Mouse (Mus musculus): ENCODE data around the gene Kcnd1. TPM values are rescaled to one million over a fixed set of nuclear protein-coding genes. Genes with fewer than 3 reads are reported as not detected.
"Not testable (repeated sequence)": the region's sequence is repeated elsewhere in the genome, so short reads cannot be mapped to it uniquely, and the experiment has no call there.

Gene Kcnd1
- polyA plus RNA-seq, 1 experiment from 2014 or later: 0.84 TPM

GRCm38 (mm10) chrX:7789542-7790136 is 32.5 kb upstream of the Kcnd1 start, which contains the start of gene Gripap1:
Gene Gripap1, plus strand, starts transcription at chrX:7789765.
- peak within 1 kb of the TSS; percentile 49; the same call in 1 of the 2 replicates for H3K27ac ChIP-seq (ENCODE audit: low read depth, low read length)

GRCm38 (mm10) chrX:7790309-7790708 is 31.8 kb upstream of the Kcnd1 start:
- DNase-seq (ENCODE audit: low spot score) (no peak), ATAC-seq (replicated peaks; ENCODE audit: low FRiP score) (0 out of 2 replicates have a peak, but pooled peaks have one; percentile 21)
- no peaks in the 10 kb centered on the region for H3K4me1 ChIP-seq (replicated peaks; ENCODE audit: control insufficient read depth, insufficient read depth, low read length)
- no peaks in the 10 kb centered on the region for H3K9me3 ChIP-seq (ENCODE audit: control insufficient read depth, low read length)
- 16% methylated on average over 5 of the region's 5 CpGs for WGBS
- H3K9ac ChIP-seq (ENCODE audit: low read depth, low read length): peak overlapping the region; percentile 70
- H3K27me3 ChIP-seq (replicated peaks; ENCODE audit: control insufficient read depth, insufficient read depth, low read length): no peaks in the 10 kb centered on the region
- H3K4me2 ChIP-seq: peak overlapping the region; percentile 72
- H3K4me3 ChIP-seq (ENCODE audit: low read depth, low read length): peak overlapping the region; percentile 65
- H3K36me3 ChIP-seq (ENCODE audit: control insufficient read depth, insufficient read depth, low read length): no peaks in the 10 kb centered on the region
- H3K27ac ChIP-seq (ENCODE audit: low read depth, low read length): peak overlapping the region; percentile 49; the same call in 1 of the 2 replicates

More at GRCm38 (mm10) chrX:7789542-7790136, 32.5 kb upstream of the Kcnd1 start, which contains the start of gene Gripap1:
- Histone ChIP-seq H3K27me3 (replicated peaks; ENCODE audit: control insufficient read depth, insufficient read depth, low read length) (no peaks in the 10 kb centered on the region), H3K4me3 (ENCODE audit: low read depth, low read length) (peak within 1 kb of the TSS; percentile 65), H3K36me3 (ENCODE audit: control insufficient read depth, insufficient read depth, low read length) (no peaks in the 10 kb centered on the region), H3K4me1 (replicated peaks; ENCODE audit: control insufficient read depth, insufficient read depth, low read length) (no peaks in the 10 kb centered on the region), H3K9me3 (ENCODE audit: control insufficient read depth, low read length) (no peaks in the 10 kb centered on the region), H3K9ac (ENCODE audit: low read depth, low read length) (peak within 1 kb of the TSS; percentile 70), H3K4me2 (peak within 1 kb of the TSS; percentile 72)
- DNase-seq (ENCODE audit: low spot score) (peak; percentile 62), ATAC-seq (replicated peaks; ENCODE audit: low FRiP score) (peak; percentile 83)
- whole genome bisulfite sequencing: 15% methylated on average over 24 of the region's 24 CpGs

DNA sequence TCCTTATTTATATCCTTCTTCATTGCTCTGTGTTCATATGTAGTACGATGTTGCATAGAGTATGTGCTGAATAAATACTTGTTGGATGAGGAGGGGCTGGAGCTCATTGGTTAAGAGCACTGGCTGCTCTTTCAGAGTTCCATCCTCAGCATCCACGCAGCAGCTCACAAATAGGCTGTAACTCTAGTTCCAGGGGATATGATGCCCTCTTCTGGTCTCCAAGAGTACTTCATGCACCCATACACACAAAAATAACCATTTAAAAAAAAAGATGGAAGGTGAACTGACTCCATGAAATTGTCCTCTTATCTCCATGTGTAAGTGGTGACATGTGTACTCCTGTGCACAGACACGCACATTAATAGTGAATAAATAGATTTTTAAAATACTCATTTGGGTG is 28.7 kb upstream of the Kcnd1 start:
- Histone ChIP-seq H3K9ac (ENCODE audit: low read depth, low read length) (no peak overlapping the region), H3K4me1 (replicated peaks; ENCODE audit: control insufficient read depth, insufficient read depth, low read length) (no peaks in the 10 kb centered on the region), H3K27me3 (replicated peaks; ENCODE audit: control insufficient read depth, insufficient read depth, low read length) (no peaks in the 10 kb centered on the region), H3K4me3 (ENCODE audit: low read depth, low read length) (no peak overlapping the region), H3K4me2 (no peak overlapping the region), H3K27ac (ENCODE audit: low read depth, low read length) (no peak overlapping the region), H3K9me3 (ENCODE audit: control insufficient read depth, low read length) (no peaks in the 10 kb centered on the region), H3K36me3 (ENCODE audit: control insufficient read depth, insufficient read depth, low read length) (no peaks in the 10 kb centered on the region)
- DNase-seq (ENCODE audit: low spot score) (no peak), ATAC-seq (replicated peaks; ENCODE audit: low FRiP score) (no peak)
- WGBS: 39% methylated on average over 3 of the region's 3 CpGs

DNA sequence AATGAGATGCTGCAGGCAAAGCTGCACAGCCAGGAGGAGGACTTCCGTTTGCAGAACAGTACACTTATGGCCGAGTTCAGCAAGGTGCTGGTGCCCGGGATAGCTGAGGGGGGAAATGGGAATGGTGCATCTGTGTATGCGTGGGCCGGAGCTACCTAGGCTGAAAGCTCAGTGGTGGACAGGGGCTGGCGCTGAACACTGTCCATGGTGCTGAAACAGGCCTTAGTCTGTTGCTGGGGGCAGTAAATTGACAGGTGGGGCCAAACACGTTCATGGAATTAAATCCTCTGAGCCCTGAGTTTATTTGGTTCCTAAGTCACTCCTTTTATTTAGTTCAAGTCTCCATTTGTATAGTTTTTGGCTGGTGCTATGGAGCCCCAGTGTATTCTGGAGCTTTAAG is 27.1 kb upstream of the Kcnd1 start:
- WGBS: 34% methylated on average over 7 of the region's 7 CpGs
- no peaks in the 10 kb centered on the region for H3K27me3 ChIP-seq (replicated peaks; ENCODE audit: control insufficient read depth, insufficient read depth, low read length)
- H3K9ac ChIP-seq (ENCODE audit: low read depth, low read length): no peak overlapping the region
- DNase-seq (ENCODE audit: low spot score) (peak; percentile 43), ATAC-seq (replicated peaks; ENCODE audit: low FRiP score) (no peak)
- no peak overlapping the region for H3K4me3 ChIP-seq (ENCODE audit: low read depth, low read length)
- H3K4me2 ChIP-seq: no peak overlapping the region
- H3K36me3 ChIP-seq (ENCODE audit: control insufficient read depth, insufficient read depth, low read length): no peaks in the 10 kb centered on the region
- no peaks in the 10 kb centered on the region for H3K9me3 ChIP-seq (ENCODE audit: control insufficient read depth, low read length)
- H3K4me1 ChIP-seq (replicated peaks; ENCODE audit: control insufficient read depth, insufficient read depth, low read length): no peaks in the 10 kb centered on the region
- H3K27ac ChIP-seq (ENCODE audit: low read depth, low read length): no peak overlapping the region

GRCm38 (mm10) chrX:7797327-7797726 is 24.8 kb upstream of the Kcnd1 start:
- 67% methylated on average over 3 of the region's 3 CpGs for WGBS
- Histone ChIP-seq H3K4me3 (ENCODE audit: low read depth, low read length) (no peak overlapping the region), H3K9me3 (ENCODE audit: control insufficient read depth, low read length) (no peaks in the 10 kb centered on the region), H3K27ac (ENCODE audit: low read depth, low read length) (no peak overlapping the region), H3K9ac (ENCODE audit: low read depth, low read length) (no peak overlapping the region), H3K4me2 (no peak overlapping the region), H3K36me3 (ENCODE audit: control insufficient read depth, insufficient read depth, low read length) (peaks cover 2% of the 10 kb centered on the region; the same call in 1 of the 2 replicates), H3K27me3 (replicated peaks; ENCODE audit: control insufficient read depth, insufficient read depth, low read length) (no peaks in the 10 kb centered on the region), H3K4me1 (replicated peaks; ENCODE audit: control insufficient read depth, insufficient read depth, low read length) (no peaks in the 10 kb centered on the region)
- ATAC-seq (replicated peaks; ENCODE audit: low FRiP score) (no peak), DNase-seq (ENCODE audit: low spot score) (no peak)

- 90% methylated on average over 2 of the region's 2 CpGs for WGBS
- H3K27me3 ChIP-seq (replicated peaks; ENCODE audit: control insufficient read depth, insufficient read depth, low read length); DNase-seq (ENCODE audit: low spot score); ATAC-seq (replicated peaks; ENCODE audit: low FRiP score); H3K9ac ChIP-seq (ENCODE audit: low read depth, low read length); H3K27ac ChIP-seq (ENCODE audit: low read depth, low read length); H3K4me2 ChIP-seq; H3K36me3 ChIP-seq (ENCODE audit: control insufficient read depth, insufficient read depth, low read length); H3K4me3 ChIP-seq (ENCODE audit: low read depth, low read length); H3K4me1 ChIP-seq (replicated peaks; ENCODE audit: control insufficient read depth, insufficient read depth, low read length); H3K9me3 ChIP-seq (ENCODE audit: control insufficient read depth, low read length): not testable (repeated sequence)
Observed at GRCm38 (mm10) chrX:7802157-7802556, 19.9 kb upstream of the Kcnd1 start.

- ATAC-seq (replicated peaks; ENCODE audit: low FRiP score); H3K4me2 ChIP-seq; H3K9ac ChIP-seq (ENCODE audit: low read depth, low read length); H3K27me3 ChIP-seq (replicated peaks; ENCODE audit: control insufficient read depth, insufficient read depth, low read length); DNase-seq (ENCODE audit: low spot score); H3K4me1 ChIP-seq (replicated peaks; ENCODE audit: control insufficient read depth, insufficient read depth, low read length); H3K36me3 ChIP-seq (ENCODE audit: control insufficient read depth, insufficient read depth, low read length); H3K27ac ChIP-seq (ENCODE audit: low read depth, low read length); H3K4me3 ChIP-seq (ENCODE audit: low read depth, low read length); H3K9me3 ChIP-seq (ENCODE audit: control insufficient read depth, low read length): not testable (repeated sequence)
- WGBS: 42% methylated on average over 8 of the region's 8 CpGs
Observed at GRCm38 (mm10) chrX:7815016-7815415, 7.1 kb upstream of the Kcnd1 start.

DNA sequence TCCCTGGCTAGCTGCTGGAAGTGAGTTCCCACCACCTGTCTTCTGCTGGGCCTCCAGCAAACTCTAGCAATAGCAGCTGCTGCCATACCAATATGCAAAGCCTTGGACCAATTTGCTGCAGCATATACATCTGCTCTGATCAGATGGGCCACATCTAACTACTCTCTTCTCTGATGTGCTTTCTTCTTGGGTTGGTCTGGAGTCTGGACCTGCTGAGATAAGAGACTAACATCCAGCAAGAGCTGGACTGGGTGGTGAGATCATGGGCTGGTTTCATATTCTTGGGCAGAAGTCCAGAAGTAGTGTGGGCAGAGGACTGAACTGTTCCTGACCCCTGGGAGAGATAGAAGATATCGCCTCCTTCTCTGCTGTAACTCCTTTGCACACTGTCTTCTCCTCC is 15.1 kb downstream of the Kcnd1 start:
- peak overlapping the region; percentile 17; the same call in 1 of the 2 replicates for H3K4me2 ChIP-seq
- H3K4me1 ChIP-seq (replicated peaks; ENCODE audit: control insufficient read depth, insufficient read depth, low read length): peaks cover 7% of the 10 kb centered on the region
- peak; percentile 56 for ATAC-seq (replicated peaks; ENCODE audit: low FRiP score)
- no peak for DNase-seq (ENCODE audit: low spot score)
- no peaks in the 10 kb centered on the region for H3K36me3 ChIP-seq (ENCODE audit: control insufficient read depth, insufficient read depth, low read length)
- H3K9ac ChIP-seq (ENCODE audit: low read depth, low read length): no peak overlapping the region
- H3K9me3 ChIP-seq (ENCODE audit: control insufficient read depth, low read length): no peaks in the 10 kb centered on the region
- no peaks in the 10 kb centered on the region for H3K27me3 ChIP-seq (replicated peaks; ENCODE audit: control insufficient read depth, insufficient read depth, low read length)
- WGBS: 60% methylated on average over 1 of the region's 1 CpGs
- H3K27ac ChIP-seq (ENCODE audit: low read depth, low read length): peak overlapping the region; percentile 78
- H3K4me3 ChIP-seq (ENCODE audit: low read depth, low read length): no peak overlapping the region

DNA sequence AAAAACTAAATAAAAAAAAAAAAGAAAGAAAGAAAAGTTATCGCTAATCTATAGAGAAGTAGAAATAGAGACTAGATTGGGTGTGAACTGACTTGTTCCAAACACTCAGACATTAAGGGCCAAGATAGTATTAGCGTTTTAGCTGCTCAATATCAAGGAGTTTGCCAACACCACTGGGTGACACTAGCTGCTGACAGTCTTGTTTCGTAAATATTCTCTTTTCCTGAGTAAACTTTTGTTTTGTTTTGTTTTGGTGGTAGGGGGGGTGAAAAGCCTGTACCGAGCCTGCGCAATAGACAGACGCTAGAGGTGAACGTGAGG is 18.7 kb downstream of the Kcnd1 start:
- Histone ChIP-seq H3K27me3 (replicated peaks; ENCODE audit: control insufficient read depth, insufficient read depth, low read length) (no peaks in the 10 kb centered on the region), H3K4me1 (replicated peaks; ENCODE audit: control insufficient read depth, insufficient read depth, low read length) (peaks cover 7% of the 10 kb centered on the region), H3K9me3 (ENCODE audit: control insufficient read depth, low read length) (no peaks in the 10 kb centered on the region), H3K9ac (ENCODE audit: low read depth, low read length) (no peak overlapping the region), H3K4me2 (peak overlapping the region; percentile 55), H3K4me3 (ENCODE audit: low read depth, low read length) (peak overlapping the region; percentile 83; the same call in 1 of the 2 replicates), H3K27ac (ENCODE audit: low read depth, low read length) (peak overlapping the region; percentile 65; the same call in 1 of the 2 replicates), H3K36me3 (ENCODE audit: control insufficient read depth, insufficient read depth, low read length) (no peaks in the 10 kb centered on the region)
- 9% methylated on average over 7 of the region's 7 CpGs for WGBS
- DNase-seq (ENCODE audit: low spot score) (no peak), ATAC-seq (replicated peaks; ENCODE audit: low FRiP score) (no peak)

All from liver, embryonic 11.5 days (tissue).